Comparison of ENCODE assay signal across 8 mouse cellular contexts in the genomic region with DNA sequence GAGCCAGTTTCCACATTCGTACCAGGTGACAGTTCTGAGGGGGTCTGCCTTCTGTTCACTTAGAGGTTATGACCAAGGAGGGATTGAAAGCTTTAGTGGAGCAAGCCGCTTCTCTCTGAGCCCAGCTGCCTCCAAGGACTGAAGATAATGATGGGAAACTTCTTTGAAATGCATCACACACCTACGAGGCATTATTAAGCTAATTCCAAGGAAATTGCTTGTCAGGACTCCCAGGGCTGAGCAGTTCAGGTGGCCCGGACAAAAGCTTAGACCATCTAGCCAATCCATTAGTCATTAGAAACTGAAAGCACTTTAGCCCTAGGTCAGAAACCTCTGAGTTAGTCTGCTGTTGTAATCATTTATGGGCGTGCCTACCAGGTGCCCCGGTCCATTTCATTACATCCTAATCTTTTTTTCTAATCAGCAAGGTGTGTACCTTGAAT. TPM values are rescaled to one million over a fixed set of nuclear protein-coding genes. Genes with fewer than 3 reads are reported as not detected.
DNase-seq lines count a peak whose midpoint lies in the region; ATAC-seq and TF ChIP-seq lines count a peak whose summit lies in the region.

No protein-coding gene starts in this region.

- H3K4me3 ChIP-seq in lung, postnatal 0 days (ENCODE audit: low read depth, low read length) = peak overlapping the region; percentile 6; the same call in 1 of the 2 replicates
- H3K4me3 ChIP-seq in kidney, embryonic 15.5 days (replicated peaks) = peak overlapping the region; percentile 94
- H3K4me3 ChIP-seq in neural tube, embryonic 13.5 days = peak overlapping the region; percentile 57
- no peak overlapping the region for H3K4me3 ChIP-seq in thymus, adult 2 months (ENCODE audit: control insufficient read depth, insufficient read depth, low read length)

- no peaks in the 10 kb centered on the region for H3K27me3 ChIP-seq in lung, postnatal 0 days (replicated peaks; ENCODE audit: insufficient read depth, low read length)
- no peaks in the 10 kb centered on the region for H3K27me3 ChIP-seq in kidney, embryonic 15.5 days
- H3K27me3 ChIP-seq in neural tube, embryonic 13.5 days = peaks cover 24% of the 10 kb centered on the region
- no peaks in the 10 kb centered on the region for H3K27me3 ChIP-seq in thymus, adult 2 months (ENCODE audit: control insufficient read depth, insufficient read depth, low read length)

- 0 out of 2 replicates have a peak overlapping the region, but pooled peaks have one; percentile 12 for H3K9ac ChIP-seq in lung, postnatal 0 days (replicated peaks; ENCODE audit: low read depth)
- peak overlapping the region; percentile 97 for H3K9ac ChIP-seq in kidney, embryonic 15.5 days
- H3K9ac ChIP-seq in neural tube, embryonic 13.5 days = peak overlapping the region; percentile 89; the same call in 1 of the 2 replicates

- DNase-seq in lung, postnatal 0 days (ENCODE audit: low spot score) = peak; percentile 71
- no peak for DNase-seq in lung, postnatal 36 days
- DNase-seq in gonadal fat pad, adult 2 months (ENCODE audit: low read depth) = peak; percentile 33
- DNase-seq in T-cell, adult 2 months (ENCODE audit: low spot score) = no peak
- DNase-seq in thymus, adult 2 months = no peak

- no peak for TF ChIP-seq CTCF in lung, postnatal 0 days (IDR thresholded peaks at IDR 0.05)
- no peak for TF ChIP-seq CTCF in thymus, adult 2 months (IDR thresholded peaks at IDR 0.05; ENCODE audit: borderline replicate concordance, control insufficient read depth, extremely low read depth, insufficient read depth, low read length, poor library complexity)

- peak overlapping the region; percentile 68 for H3K4me2 ChIP-seq in lung, postnatal 0 days (replicated peaks; ENCODE audit: low read depth, low read length)
- peak overlapping the region; percentile 73 for H3K4me2 ChIP-seq in kidney, embryonic 15.5 days
- peak overlapping the region; percentile 82 for H3K4me2 ChIP-seq in neural tube, embryonic 13.5 days

- ATAC-seq in lung, postnatal 0 days = no peak
- no peak for ATAC-seq in kidney, embryonic 15.5 days (replicated peaks; ENCODE audit: low FRiP score)
- no peak for ATAC-seq in neural tube, embryonic 13.5 days (ENCODE audit: low read depth)
- ATAC-seq in erythroid progenitor cell, adult 5-6 weeks (replicated peaks; ENCODE audit: low FRiP score, poor library complexity, severe bottlenecking) = no peak

- no peaks in the 10 kb centered on the region for H3K36me3 ChIP-seq in lung, postnatal 0 days (ENCODE audit: insufficient read depth, low read length)
- 0 out of 2 replicates have a peak, but pooled peaks cover 7% of the 10 kb centered on the region for H3K36me3 ChIP-seq in kidney, embryonic 15.5 days
- H3K36me3 ChIP-seq in neural tube, embryonic 13.5 days = no peaks in the 10 kb centered on the region
- H3K36me3 ChIP-seq in thymus, adult 2 months (ENCODE audit: control insufficient read depth, insufficient read depth, low read length) = peaks cover 5% of the 10 kb centered on the region; the same call in 1 of the 2 replicates

- TF ChIP-seq POLR2A in thymus, adult 2 months (IDR thresholded peaks at IDR 0.05; ENCODE audit: control insufficient read depth, extremely low read depth, insufficient read depth, low read length, poor library complexity) = no peak

- peak overlapping the region; percentile 97 for H3K27ac ChIP-seq in lung, postnatal 0 days (ENCODE audit: low read length)
- H3K27ac ChIP-seq in kidney, embryonic 15.5 days = peak overlapping the region; percentile 100
- peak overlapping the region; percentile 93 for H3K27ac ChIP-seq in neural tube, embryonic 13.5 days (replicated peaks)
- H3K27ac ChIP-seq in thymus, adult 2 months (ENCODE audit: control insufficient read depth, insufficient read depth, low read length) = no peak overlapping the region

- H3K4me1 ChIP-seq in lung, postnatal 0 days (ENCODE audit: insufficient read depth, low read depth, low read length) = peaks cover 32% of the 10 kb centered on the region
- H3K4me1 ChIP-seq in kidney, embryonic 15.5 days = peaks cover 63% of the 10 kb centered on the region
- H3K4me1 ChIP-seq in neural tube, embryonic 13.5 days (replicated peaks) = peaks cover 74% of the 10 kb centered on the region
- peaks cover 40% of the 10 kb centered on the region for H3K4me1 ChIP-seq in thymus, adult 2 months (replicated peaks; ENCODE audit: control insufficient read depth, insufficient read depth, low read length)

- 22% methylated on average over 6 of the region's 6 CpGs for WGBS in lung, postnatal 0 days
- WGBS in kidney, embryonic 15.5 days = 5% methylated on average over 6 of the region's 6 CpGs
- 5% methylated on average over 6 of the region's 6 CpGs for WGBS in neural tube, embryonic 13.5 days
- WGBS in thymus, adult 2 months = 70% methylated on average over 6 of the region's 6 CpGs

- TF ChIP-seq EP300 in lung, postnatal 0 days (IDR thresholded peaks at IDR 0.05) = no peak; the same call in 1 of the 2 replicates

- no peaks in the 10 kb centered on the region for H3K9me3 ChIP-seq in lung, postnatal 0 days (ENCODE audit: low read length)
- H3K9me3 ChIP-seq in kidney, embryonic 15.5 days (replicated peaks) = no peaks in the 10 kb centered on the region
- no peaks in the 10 kb centered on the region for H3K9me3 ChIP-seq in neural tube, embryonic 13.5 days

RNA-seq across cellular contexts. Expression of gene Id3, which starts 3.4 kb away (rescaled TPM):
- polyA plus RNA-seq in lung, postnatal 0 days (2015; fragmentation: Nextera tagmentation; extraction: Ambion mirVana) = 430 and 477 TPM in 2 replicates
- polyA plus RNA-seq in gonadal fat pad, adult 2 months (2012; rRNA removed) = 113 and 205 TPM in 2 replicates
- 862 and 905 TPM in 2 replicates for polyA plus RNA-seq in kidney, embryonic 15.5 days (2015; fragmentation: Nextera tagmentation; extraction: Ambion mirVana)
- 235 and 273 TPM in 2 replicates for polyA plus RNA-seq in neural tube, embryonic 13.5 days (2015; fragmentation: Nextera tagmentation; extraction: Ambion mirVana)
- total RNA-seq in erythroid progenitor cell, adult 5-6 weeks (2015; ENCODE audit: low replicate concordance) = 14.7 TPM in 1 of 2 replicates, not detected in the other
- total RNA-seq in erythroid progenitor cell, adult 5-6 weeks (2017; ENCODE audit: low replicate concordance) = 2.7 TPM in 1 of 2 replicates, not detected in the other
- 312 and 357 TPM in 2 replicates for polyA plus RNA-seq in thymus, adult 2 months (2012; rRNA removed)

RNA-seq across cellular contexts. Expression of gene E2f2, which starts 25.5 kb away (rescaled TPM):
- 17.8 and 19.1 TPM in 2 replicates for polyA plus RNA-seq in lung, postnatal 0 days (2015; fragmentation: Nextera tagmentation; extraction: Ambion mirVana)
- polyA plus RNA-seq in gonadal fat pad, adult 2 months (2012; rRNA removed) = 2.0 and 2.4 TPM in 2 replicates
- 9.7 and 10.5 TPM in 2 replicates for polyA plus RNA-seq in kidney, embryonic 15.5 days (2015; fragmentation: Nextera tagmentation; extraction: Ambion mirVana)
- polyA plus RNA-seq in neural tube, embryonic 13.5 days (2015; fragmentation: Nextera tagmentation; extraction: Ambion mirVana) = 2.5 and 3.3 TPM in 2 replicates
- 276 and 287 TPM in 2 replicates for total RNA-seq in erythroid progenitor cell, adult 5-6 weeks (2015; ENCODE audit: low replicate concordance)
- 288 and 298 TPM in 2 replicates for total RNA-seq in erythroid progenitor cell, adult 5-6 weeks (2017; ENCODE audit: low replicate concordance)
- 164 and 208 TPM in 2 replicates for polyA plus RNA-seq in thymus, adult 2 months (2012; rRNA removed)

RNA-seq across cellular contexts. Expression of gene Asap3, which starts 59.4 kb away (rescaled TPM):
- 5.4 and 5.5 TPM in 2 replicates for polyA plus RNA-seq in lung, postnatal 0 days (2015; fragmentation: Nextera tagmentation; extraction: Ambion mirVana)
- 5.6 and 6.2 TPM in 2 replicates for polyA plus RNA-seq in gonadal fat pad, adult 2 months (2012; rRNA removed)
- 4.5 and 6.0 TPM in 2 replicates for polyA plus RNA-seq in kidney, embryonic 15.5 days (2015; fragmentation: Nextera tagmentation; extraction: Ambion mirVana)
- 8.6 and 8.8 TPM in 2 replicates for polyA plus RNA-seq in neural tube, embryonic 13.5 days (2015; fragmentation: Nextera tagmentation; extraction: Ambion mirVana)
- total RNA-seq in erythroid progenitor cell, adult 5-6 weeks (2015; ENCODE audit: low replicate concordance) = not detected in 2 replicates
- 0.53 and 0.90 TPM in 2 replicates for total RNA-seq in erythroid progenitor cell, adult 5-6 weeks (2017; ENCODE audit: low replicate concordance)
- polyA plus RNA-seq in thymus, adult 2 months (2012; rRNA removed) = 4.1 and 4.4 TPM in 2 replicates

Comparison
In these comparisons a context has a peak if more than half of its experiments do, and no peak if none do; other contexts are left out.
1. DNase-seq: peak in lung, postnatal 0 days (single experiment) and gonadal fat pad, adult 2 months (single experiment); none in lung, postnatal 36 days (single experiment), T-cell, adult 2 months (single experiment) and thymus, adult 2 months (single experiment).
2. H3K9ac ChIP-seq: peak in every context shown above with its lines; median percentile 97 in kidney, embryonic 15.5 days; 89 in neural tube, embryonic 13.5 days; 12 in lung, postnatal 0 days.
3. Peak in every context shown above with its lines, with median percentiles within 50 percentile points of each other: H3K4me2 ChIP-seq.